Mouse (Mus musculus) cerebellum, adult (tissue): ENCODE measurements around the gene Srpx2.

Experiments used
- ATAC-seq: cut with Nextera tagmentation; 2 replicates; pipeline ENCODE4 v1.9.2; 2017; ENCODE audit warnings: mild to moderate bottlenecking, moderate library complexity, mixed read lengths; ENCODE audit not compliant: insufficient number of reproducible peaks, low FRiP score, low TSS enrichment

Gene Srpx2

DNA sequence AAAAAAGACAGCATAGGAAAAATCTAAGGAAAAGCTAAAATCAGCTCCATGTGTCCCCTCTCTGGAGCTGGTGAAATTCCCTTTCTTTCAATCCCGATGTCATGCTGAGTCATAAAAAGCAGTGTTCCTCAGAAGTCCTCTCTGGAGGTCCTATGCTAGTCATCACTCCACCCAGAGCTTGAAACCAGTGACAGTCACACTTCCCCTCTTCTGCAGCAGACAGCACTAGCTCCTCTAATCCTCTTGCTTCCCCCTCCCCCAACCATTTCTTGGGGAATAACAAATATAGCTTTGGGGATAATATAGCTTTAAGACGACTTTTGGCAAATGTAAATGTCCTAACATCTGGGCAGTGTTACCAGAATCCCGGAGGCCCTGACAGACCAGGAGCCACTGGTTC lies at the start of gene Srpx2:
Gene Srpx2, plus strand, starts transcription at position 166 of the 400 bp plus-strand sequence.
- no peak for ATAC-seq

DNA sequence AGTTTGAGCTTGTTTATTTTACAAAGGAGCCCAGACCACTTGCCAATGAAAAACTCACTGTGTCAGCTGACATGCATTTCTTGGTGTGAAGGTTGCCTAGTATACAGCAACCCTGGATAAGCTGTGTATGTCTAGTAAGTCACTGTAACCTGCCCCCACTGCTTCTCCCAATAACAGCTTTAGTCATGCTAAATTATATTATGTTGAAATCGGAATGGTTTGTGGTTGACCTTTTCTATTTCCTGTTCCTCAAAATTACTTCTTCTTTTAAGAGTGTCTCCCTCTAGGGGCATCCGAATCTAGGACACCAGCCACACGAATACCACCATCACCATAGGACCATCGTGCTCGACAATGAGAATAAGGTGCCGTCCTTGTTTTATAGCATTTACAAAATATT lies 38.5 kb upstream of the Srpx2 start:
- no peak for ATAC-seq

DNA sequence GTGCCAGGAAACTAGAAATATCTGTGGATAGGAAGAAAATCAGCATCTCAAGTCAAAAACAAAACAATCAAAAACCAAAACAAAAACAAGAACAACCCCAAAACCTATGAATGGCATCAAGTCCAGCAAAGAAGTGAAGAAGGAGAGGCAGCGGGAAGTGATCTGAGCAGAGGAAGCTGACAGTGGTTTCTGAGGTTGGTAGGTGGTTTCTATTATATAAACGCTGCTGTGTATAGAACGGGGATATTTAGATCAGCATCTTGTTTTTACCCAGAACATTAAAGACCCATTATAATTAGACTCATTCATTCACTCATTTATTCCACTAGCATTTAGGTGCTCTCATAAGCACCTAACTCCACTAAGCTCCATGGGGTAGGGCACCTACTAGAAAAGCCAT lies 20.9 kb upstream of the Srpx2 start:
- ATAC-seq: no peak

DNA sequence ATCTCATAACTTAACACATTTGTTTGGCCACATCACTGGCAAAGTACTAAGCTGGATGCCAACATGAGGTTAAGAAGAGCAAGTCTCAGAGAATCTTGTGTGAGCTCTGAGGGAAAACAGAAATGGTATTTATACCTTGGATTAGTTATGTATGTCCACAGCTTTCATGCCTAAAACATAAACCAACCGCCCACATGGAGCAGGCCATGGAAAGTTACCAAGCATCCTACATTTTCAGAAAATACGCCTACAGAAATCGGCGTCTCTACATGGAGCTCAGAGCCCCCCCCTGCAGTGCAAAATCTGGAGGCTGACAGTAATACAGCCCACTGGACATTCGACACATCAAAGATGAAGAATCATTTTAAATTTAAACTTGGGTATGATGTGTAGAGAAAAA lies 20.1 kb upstream of the Srpx2 start:
- ATAC-seq: no peak

DNA sequence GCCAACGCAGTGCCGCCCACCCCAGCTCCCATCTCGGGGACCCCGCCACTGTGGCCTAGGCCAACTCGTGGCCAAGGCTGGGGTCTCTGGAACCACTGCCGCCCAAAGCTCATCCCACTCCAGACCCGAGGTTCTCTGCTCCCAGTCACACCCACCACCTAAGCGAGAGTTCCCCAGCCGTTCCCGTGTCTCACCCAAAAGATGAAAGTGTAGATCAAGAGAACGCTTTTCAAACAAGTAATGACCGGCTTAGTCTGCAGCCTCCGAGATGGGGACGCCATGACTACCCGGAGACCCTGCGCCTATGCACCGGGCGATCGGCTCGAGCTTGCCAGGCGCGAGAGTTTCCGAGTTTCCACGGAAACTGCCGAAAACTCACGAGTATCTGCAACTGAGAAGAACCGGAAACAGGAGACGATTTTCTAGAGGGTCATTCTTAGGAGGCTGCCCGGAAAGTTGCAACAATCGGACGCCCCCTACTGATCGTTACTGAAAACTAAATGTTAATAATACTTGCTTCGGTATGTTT lies 10.1 kb upstream of the Srpx2 start, which contains the start of gene Tspan6:
Gene Tspan6, minus strand, starts transcription at position 416 of the 529 bp plus-strand sequence.
- peak; percentile 79 for ATAC-seq

DNA sequence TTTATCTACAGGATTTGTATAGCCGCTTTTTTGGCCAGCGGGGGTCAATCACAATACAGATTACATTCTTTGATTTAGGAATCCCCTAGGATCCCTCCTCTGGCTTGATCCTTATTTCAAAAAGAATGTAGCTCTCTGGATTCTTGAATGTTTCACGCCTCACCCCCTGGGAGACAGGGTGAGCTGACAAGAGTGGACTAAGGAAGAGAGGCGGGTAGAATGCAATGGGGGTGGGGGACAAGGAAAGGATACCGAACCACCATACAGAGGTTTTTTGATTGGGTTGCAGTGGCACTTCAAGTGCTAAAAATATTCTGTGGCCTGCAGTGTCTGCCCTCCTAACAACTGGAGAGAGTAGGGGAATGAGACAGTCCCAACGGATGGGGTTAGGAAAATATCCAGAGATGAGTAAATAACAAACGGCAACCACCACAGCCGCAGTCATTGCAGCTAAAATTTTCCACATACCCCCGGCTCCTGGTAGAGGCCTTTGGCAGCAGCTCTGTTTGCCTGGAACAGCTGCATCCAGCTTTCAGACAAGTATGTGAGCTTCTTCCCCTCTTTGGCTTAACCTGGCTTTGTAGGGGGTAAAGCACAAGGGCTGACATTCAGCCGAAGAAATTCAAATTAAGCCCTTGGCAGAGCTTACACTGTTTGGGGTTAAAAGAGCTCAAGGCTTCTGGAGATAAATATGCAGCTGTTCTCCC lies 3.3 kb downstream of the Srpx2 start:
- ATAC-seq: no peak

DNA sequence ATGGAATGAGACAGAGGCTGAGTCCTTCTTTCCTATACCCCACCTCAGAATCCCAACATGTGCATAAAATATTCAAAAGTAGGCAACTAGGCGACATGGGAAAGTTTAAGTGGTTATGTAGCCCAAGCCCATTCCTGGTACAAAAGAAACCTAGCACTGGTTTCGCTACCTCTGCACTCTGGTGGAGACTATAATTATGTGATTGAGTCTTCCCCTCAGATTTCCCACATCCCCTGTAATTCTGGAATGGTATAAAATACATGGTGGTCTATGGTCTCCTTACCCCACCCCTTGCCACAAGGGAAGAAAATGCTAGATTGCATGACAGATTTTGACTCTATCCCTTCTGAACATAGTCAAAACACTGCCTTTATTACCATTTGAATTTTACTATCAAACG lies 4.8 kb downstream of the Srpx2 start:
- ATAC-seq: no peak

DNA sequence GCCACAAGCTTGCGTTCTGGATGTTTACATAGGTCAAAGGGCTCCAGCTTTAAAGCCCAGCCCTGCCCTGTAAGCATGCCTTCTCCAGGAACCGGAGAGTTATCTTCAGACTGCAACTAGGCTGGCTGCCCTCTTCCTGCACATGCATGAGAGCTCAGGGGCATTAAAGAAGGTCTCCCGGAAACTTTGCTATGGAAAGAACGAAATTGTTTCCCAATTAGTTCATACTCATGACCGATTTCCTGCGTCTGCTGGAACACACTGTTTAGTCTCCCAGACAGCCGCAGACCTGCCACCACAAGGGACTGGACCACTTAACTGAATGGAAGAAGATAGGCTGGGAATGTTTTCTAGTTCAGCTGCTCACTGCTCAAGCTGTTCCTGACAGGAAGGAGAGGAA lies 6.0 kb downstream of the Srpx2 start:
- no peak for ATAC-seq

DNA sequence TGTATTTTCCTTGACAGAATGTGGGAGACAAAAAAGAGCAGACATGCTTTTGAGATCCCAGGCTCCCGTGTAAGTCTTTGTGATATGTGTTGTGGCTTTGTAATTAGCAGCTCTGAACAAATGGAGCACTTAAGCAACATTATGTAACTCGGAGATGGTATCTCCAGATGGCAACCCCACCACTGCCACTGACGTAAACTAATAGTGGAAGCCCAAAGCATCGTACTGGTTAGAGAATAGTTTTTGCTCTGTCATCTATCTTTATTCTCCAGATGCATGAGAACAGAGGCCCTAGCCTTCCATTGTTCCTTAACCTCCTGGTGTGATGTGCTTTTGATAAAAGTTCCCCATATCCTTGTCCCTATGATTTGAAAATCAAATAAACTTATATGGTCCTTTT lies 13.0 kb downstream of the Srpx2 start:
- no peak for ATAC-seq

DNA sequence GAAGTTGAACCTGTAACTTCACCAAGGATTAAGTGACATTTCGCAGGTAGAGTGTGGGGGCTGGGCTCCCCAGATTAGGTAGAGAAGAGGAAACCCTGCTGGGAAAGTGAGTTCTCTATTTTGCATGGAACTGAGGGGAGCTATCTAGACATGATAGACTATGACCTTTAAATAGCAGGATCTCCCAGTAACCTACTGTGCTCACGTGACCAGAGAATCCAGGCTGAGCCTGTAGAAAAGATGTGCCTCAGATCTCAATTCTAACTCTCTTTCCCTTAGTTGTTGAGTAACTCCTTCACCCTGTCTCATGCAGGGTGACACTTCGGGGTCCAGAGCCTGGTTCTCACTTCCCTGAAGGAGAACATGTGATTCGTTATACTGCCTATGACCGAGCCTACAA lies 18.5 kb downstream of the Srpx2 start:
- ATAC-seq: no peak

DNA sequence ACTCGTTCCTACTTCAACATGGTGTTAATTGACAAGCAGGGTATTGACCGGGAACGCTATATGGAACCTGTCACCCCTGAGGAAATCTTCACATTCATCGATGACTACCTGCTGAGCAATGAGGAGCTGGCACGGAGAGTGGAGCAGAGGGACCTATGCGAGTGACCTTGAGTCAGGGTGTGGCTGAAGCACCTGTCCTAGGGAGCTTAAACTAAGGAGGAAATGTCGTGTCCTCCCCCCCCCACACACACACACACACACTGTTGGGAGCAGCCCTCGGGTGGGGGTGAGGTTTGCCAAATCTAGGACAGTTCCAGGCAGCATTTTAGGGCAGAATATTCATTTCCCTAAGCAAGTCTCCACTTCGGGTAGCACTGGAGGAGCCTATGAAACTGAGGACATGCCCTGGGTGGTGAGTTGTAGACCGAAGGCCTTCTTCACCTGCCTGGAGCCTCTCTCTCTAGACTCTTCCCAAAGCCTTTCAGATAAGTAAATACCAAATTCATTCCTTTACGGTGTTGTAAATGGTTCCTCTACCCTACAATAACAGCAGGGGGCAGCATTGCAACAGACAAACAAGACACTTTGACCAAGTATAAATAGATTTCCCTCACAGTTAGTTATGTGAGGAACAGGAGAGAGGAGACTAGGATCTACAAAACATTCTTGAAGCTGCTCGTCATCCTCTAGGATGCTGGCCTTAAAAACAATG lies 23.2 kb downstream of the Srpx2 start:
- ATAC-seq: no peak

DNA sequence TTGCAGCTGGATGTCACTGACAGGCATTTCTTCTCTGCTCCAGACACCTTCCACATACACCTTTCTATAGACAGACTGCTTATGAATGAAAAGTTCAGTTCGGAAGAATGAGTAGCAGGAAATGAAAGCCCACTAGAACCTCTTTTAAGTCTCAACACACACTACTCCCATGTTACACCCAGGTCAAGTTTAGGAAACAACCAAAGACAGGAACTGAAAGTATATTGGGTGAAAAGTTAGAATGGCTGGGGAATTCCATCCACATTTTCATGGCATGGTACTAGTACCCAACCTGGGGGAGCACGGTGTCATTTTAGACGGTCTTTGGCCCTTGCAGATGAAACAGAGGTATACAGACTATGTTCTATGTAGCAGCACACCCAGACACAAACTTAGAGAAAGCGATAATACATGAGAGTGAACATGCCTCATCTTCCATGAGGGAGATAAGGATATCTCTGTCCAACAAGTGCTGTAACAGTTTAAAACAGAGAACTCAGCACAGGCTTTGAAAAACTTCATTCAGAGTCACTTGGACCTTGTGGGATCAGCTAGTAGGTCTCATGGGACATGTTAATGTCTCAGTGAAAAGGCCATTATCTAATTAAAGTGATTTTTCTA lies 28.5 kb downstream of the Srpx2 start:
- no peak for ATAC-seq

DNA sequence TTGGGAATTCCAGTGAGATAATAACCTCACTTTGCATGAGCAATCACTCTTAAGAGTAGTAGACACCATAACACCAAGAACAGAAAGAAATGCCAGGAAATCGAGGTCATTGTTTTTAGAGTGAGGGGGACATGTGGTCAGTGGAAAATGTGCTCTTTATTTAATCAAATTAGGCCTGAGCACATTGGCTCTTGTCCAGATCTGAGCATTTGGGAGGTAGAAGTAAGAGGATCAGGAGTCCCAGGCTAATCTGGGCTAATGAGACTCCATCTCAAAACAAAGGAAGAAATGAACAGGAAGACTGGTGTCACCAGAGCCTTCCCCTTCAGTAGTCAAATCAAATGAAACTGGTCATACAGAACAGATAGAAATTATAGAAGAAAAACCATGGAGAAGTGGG lies 31.3 kb downstream of the Srpx2 start:
- ATAC-seq: no peak

DNA sequence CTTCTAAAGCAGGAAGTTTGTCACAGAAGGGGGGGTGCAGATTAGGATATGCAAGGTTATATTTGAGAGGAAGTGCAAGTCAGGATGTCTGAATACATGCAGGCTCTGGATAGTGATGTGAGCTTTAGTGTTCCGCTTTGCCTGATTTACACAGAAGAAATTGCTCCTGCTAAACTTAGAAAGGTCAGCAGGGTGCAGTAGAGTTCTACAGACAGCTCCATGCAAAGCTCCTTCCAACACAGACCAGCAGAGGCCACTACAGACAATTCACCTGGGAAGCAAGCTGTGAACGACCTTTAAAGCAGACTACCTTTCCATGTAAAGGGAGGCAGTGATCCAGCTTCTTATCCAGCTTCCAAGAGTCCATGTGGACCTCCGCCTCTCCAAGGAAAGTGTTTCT lies 39.2 kb downstream of the Srpx2 start:
- peak; percentile 89 for ATAC-seq

DNA sequence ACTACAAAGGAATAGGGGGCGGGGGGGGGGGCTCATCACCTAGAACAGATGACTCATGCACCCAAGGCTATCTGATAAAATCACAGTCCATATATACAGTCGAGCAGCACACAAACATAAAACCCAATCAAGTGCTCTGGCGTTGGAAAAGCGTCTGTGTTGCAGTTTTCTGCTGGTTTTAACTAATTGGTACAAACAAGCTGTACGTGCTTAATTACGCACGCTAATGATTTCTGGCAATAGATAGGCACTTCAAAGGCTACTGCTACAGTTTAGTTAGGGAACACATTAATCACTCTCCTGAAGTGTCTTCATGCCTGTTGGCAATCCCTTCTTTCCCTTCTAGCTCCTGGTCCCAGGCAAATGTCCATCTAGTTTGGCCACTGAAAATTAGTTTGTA lies 46.4 kb downstream of the Srpx2 start:
- ATAC-seq: no peak

DNA sequence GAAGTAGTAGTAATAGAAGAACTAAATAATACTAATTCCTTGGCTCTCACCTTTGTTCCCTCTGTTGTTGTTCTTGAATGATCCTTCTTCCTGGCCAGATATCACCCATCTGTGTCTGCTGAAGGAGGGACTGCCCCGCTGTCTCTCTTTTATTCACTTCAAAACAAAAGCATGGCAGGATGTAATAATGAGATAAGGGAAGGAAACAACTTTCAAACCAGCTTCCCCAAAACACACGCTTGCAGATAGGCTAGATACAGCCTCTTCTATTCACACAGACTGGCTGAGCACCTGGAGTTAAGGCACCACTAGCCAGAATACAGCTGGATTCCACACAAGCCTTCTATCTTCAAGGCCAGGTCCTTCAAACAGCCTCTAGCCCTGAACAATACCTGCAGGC lies 52.4 kb downstream of the Srpx2 start:
- ATAC-seq: no peak

DNA sequence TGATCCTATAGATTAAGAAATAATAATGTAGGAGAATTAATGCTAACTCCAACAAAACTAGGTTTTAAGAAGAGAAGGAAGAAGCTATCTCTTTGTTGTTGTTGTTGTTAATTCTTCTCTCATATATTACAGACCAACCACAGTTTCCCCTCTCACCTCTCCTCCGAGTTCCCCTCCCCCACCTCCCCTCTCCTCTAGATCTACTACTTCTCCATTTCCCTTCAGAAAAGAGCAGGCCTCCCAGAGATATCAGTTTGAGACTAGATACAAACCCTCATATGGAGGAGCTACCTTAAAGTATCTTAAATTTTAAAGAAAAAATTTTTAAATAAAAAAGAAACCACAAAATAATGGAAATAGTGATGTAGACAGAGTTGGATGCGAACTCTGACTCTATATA lies 56.4 kb downstream of the Srpx2 start:
- ATAC-seq: no peak

DNA sequence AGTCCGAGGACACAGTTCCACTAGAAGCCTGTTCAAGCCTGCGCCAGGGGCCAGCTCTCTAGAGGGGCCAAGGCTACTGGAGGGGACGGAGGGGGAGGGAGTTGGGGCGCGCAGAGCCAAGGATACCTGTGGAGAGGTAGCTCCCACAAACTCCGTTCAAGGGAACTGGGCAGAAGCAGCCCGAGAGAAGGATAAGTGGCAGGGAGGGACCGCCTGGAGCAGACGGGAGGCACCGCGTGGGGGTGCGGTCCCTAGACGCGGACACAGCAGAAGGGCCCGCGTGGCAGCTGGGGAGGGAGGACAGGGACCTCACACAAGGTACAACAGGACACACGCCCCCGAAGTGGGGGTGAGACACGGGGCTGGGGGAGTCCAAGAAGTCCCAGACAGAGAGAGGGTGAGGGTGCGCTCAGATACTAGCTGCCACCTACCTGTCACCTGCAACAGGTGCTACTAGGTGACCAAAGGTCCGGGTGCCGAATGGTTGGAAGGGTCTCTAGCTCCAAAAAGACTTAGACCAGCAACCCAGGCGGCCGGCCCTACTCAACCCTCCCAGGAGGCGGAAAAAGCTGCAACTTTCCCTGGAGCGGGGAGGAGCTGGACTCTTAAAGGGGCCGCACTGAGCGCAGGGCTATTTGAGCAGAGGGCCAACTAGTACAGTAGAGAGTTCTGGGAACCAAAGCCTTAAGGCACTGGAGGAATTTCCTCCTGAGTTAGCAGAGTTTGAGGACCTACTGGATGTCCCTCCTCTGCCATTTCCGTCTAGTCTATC lies 73.2 kb downstream of the Srpx2 start, which contains the start of gene Sytl4:
Gene Sytl4, minus strand, starts transcription at position 582 of the 772 bp plus-strand sequence.
- ATAC-seq: no peak
